Mouse (Mus musculus): Measurements from ENCODE around the gene Zbtb1. TPM values are rescaled to one million over a fixed set of nuclear protein-coding genes. Genes with fewer than 3 reads are reported as not detected.

The Zbtb1 gene
- polyA plus RNA-seq, 1 experiment from 2014 or later: 5.4 TPM

DNA sequence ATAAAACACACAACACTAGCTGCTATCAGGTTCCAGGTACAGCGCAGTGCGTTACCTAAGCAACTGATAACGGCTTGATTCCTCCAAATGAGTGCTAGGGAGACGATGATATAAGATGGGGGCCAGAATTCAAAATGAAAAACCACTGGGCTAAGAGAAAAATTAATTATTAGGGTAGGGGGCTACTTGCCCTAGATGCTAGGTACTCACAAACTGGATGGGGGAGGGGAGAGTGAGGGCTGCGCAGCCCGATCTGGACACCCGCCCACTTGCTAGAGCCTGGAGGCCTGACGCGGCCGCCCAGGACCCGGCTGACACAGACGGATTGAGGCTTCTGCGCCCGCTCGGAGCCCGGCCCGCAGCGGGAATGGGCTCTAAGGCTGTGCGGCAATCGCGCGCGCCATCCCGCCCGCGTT lies 1.3 kb upstream of the Zbtb1 start:
- under 1% methylated on average over 26 of the region's 26 CpGs for whole genome bisulfite sequencing
- Histone ChIP-seq H3K9ac (ENCODE audit: low read depth, low read length) (peak overlapping the region; percentile 99), H3K9me3 (ENCODE audit: control insufficient read depth, low read length) (no peaks in the 10 kb centered on the region), H3K4me2 (ENCODE audit: low read depth, low read length) (peak overlapping the region; percentile 81), H3K4me3 (ENCODE audit: low read length) (peak overlapping the region; percentile 99), H3K36me3 (ENCODE audit: control insufficient read depth, insufficient read depth, low read length) (no peaks in the 10 kb centered on the region), H3K4me1 (ENCODE audit: control insufficient read depth, insufficient read depth, low read length) (peaks cover 31% of the 10 kb centered on the region), H3K27ac (ENCODE audit: low read length) (peak overlapping the region; percentile 100), H3K27me3 (replicated peaks; ENCODE audit: control insufficient read depth, insufficient read depth, low read length) (no peaks in the 10 kb centered on the region)
- ATAC-seq: peak; percentile 41

DNA sequence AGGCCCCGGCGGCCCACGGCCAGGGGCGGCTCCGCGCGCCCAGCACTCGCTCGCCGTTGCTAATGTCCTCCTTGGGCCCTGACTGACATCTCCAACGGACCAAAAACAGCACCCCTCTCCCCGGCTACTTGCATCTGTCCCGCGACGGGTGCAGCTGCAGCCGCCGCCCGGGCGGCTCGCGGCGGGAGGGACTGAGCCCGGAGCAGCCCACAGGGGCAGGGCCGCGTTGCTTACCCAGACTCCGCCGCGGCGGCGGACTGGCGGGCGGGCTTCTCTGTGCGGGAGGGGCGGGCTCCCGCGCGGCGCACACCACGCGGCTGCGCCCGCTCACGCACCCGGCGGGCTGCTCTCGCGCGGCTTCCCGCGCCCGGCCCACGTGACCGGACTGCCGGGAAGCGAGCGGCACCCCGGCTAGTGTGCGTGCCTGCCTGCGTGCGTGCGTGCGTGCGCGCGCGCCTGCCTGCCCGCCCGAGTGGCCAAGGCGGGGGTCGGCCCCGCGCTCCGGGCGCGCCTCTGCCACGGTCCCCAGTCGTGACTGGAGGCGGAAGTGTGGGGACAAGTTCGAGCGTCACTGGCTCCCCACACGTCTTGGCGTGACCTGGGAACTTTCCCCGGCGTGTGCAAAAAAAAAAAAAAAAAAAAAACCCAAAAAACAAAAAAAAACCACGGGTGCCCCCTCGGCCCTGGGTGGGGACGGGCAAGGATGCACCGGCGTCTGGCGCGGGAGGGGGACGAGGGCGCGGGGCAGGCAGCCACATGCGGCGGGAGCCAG lies 674 bp upstream of the Zbtb1 start, which contains the start of gene Zbtb25:
Zbtb25 (minus strand) TSS at position 397 of the 772 bp plus-strand sequence.
- peak within 1 kb of the TSS; percentile 100 for H3K27ac ChIP-seq (ENCODE audit: low read length)
- peak within 1 kb of the TSS; percentile 99 for H3K9ac ChIP-seq (ENCODE audit: low read depth, low read length)
- H3K36me3 ChIP-seq (ENCODE audit: control insufficient read depth, insufficient read depth, low read length): no peaks in the 10 kb centered on the region
- no peaks in the 10 kb centered on the region for H3K9me3 ChIP-seq (ENCODE audit: control insufficient read depth, low read length)
- ATAC-seq: peak; percentile 77
- peak within 1 kb of the TSS; percentile 81 for H3K4me2 ChIP-seq (ENCODE audit: low read depth, low read length)
- no peaks in the 10 kb centered on the region for H3K27me3 ChIP-seq (replicated peaks; ENCODE audit: control insufficient read depth, insufficient read depth, low read length)
- peaks cover 31% of the 10 kb centered on the region for H3K4me1 ChIP-seq (ENCODE audit: control insufficient read depth, insufficient read depth, low read length)
- under 1% methylated on average over 90 of the region's 96 CpGs for WGBS
- H3K4me3 ChIP-seq (ENCODE audit: low read length): peak within 1 kb of the TSS; percentile 99

DNA sequence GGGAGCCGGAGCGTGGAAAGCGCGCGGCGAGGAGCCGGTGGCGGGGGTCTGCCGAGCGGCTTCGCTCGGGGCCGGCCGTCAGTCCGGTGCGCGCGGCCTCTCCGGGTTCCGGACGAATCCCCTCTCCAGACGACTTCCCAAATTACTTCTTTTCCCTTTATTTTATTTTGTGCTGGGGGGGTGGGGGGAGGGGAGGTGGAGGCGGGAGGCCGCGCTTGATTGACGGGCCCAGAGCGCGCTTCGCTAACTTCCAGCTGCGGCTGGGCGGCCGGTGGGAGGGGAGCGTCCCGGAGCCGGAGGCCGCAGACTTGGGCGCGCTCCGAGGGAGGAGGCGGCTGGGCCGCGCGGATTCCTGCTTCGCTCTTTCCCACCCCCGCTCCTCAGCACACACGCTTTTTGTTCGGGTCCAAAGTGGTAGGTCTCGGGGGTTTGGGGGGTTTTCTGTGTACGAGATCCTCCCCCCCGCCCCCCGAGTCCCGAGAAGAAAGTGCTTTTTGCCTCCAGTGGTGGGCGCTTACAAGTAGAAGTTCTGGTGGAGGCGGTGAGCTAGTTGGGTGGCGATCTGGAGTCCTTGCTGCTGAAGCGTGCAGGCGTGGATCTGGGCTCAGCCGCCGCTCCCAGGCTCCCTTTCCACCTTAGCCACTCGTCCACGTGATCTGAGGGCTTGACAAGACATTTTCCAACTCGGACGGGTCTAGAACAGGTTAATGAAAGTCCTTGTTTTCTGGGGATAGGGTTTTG lies 935 bp downstream of the Zbtb1 start:
- Histone ChIP-seq H3K9me3 (ENCODE audit: control insufficient read depth, low read length) (no peaks in the 10 kb centered on the region), H3K4me2 (ENCODE audit: low read depth, low read length) (peak overlapping the region; percentile 81), H3K4me3 (ENCODE audit: low read length) (peak overlapping the region; percentile 99), H3K4me1 (ENCODE audit: control insufficient read depth, insufficient read depth, low read length) (peaks cover 31% of the 10 kb centered on the region), H3K36me3 (ENCODE audit: control insufficient read depth, insufficient read depth, low read length) (no peaks in the 10 kb centered on the region), H3K9ac (ENCODE audit: low read depth, low read length) (peak overlapping the region; percentile 99), H3K27ac (ENCODE audit: low read length) (peak overlapping the region; percentile 100), H3K27me3 (replicated peaks; ENCODE audit: control insufficient read depth, insufficient read depth, low read length) (no peaks in the 10 kb centered on the region)
- WGBS: under 1% methylated on average over 63 of the region's 63 CpGs
- peak; percentile 68 for ATAC-seq

DNA sequence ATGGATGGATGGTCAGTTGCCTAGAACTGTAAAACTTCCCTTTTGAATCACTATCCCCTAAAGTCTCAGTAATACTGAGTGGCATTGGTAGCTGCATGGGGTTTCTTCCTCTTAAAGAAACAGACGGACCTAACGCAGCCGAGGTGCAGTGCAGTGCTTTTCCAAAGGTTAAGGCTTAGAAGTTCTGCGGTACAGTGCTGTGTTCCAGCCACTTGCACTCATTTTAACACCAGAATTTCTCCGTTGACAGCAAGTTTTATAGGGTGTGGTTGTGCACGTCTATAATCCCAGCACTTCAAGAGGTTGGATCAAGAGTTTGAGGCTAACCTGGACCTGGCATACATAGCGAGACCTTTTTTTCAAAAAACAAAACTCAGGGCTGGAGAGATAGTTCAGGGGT lies 2.0 kb downstream of the Zbtb1 start:
- no peak for ATAC-seq
- 43% methylated on average over 7 of the region's 7 CpGs for WGBS

DNA sequence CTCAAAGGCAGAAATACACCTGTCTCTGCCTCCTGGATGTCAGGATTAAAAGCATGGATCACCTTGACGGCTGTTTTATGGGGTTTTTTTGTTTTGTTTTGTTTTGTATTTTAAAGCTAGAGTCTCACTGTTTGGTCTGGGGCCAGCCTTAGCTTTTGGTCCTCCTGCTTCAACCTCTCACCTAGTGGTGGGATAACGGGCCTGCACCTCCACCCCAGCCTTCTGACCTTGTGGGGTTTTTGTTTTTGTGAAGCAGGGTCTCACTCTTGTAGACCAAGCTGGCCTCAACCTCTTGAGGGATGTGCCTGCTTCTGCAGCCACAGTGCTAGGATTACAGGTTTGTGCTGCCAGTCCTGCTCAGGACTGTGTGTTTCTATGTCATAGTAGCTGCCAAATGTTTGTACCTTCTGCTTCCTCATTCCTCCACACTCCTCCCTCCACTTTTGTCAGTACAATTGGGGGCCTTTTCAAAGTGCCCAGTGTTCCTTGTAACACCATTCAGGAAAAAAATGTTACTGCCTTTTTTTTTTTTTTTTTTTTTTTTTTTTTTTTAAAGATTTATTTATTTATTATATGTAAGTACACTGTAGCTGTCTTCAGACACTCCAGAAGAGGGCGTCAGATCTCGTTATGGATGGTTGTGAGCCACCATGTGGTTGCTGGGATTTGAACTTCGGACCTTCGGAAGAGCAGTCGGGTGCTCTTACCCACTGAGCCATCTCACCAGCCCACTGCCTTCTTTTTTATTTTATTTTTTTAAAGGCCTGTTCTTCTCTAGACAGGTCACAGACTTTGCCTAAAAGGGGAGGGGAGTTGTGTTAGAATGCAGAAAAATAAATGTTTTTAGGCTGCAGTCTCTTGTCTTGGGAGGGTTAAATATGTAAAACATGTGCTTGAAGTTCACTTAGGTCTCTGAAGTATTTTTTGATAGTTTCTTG lies 3.1 kb downstream of the Zbtb1 start:
- Histone ChIP-seq H3K4me1 (ENCODE audit: control insufficient read depth, insufficient read depth, low read length) (peaks cover 22% of the 10 kb centered on the region), H3K27ac (ENCODE audit: low read length) (no peak overlapping the region), H3K4me3 (ENCODE audit: low read length) (no peak overlapping the region), H3K9ac (ENCODE audit: low read depth, low read length) (no peak overlapping the region), H3K36me3 (ENCODE audit: control insufficient read depth, insufficient read depth, low read length) (no peaks in the 10 kb centered on the region), H3K9me3 (ENCODE audit: control insufficient read depth, low read length) (no peaks in the 10 kb centered on the region), H3K4me2 (ENCODE audit: low read depth, low read length) (no peak overlapping the region), H3K27me3 (replicated peaks; ENCODE audit: control insufficient read depth, insufficient read depth, low read length) (no peaks in the 10 kb centered on the region)
- ATAC-seq: no peak
- WGBS: 77% methylated on average over 5 of the region's 7 CpGs

More for the DNA sequence above, 2.0 kb downstream of the Zbtb1 start:
- H3K4me3 ChIP-seq (ENCODE audit: low read length): peak overlapping the region; percentile 99
- H3K4me1 ChIP-seq (ENCODE audit: control insufficient read depth, insufficient read depth, low read length): peaks cover 28% of the 10 kb centered on the region
- no peak overlapping the region; the same call in 1 of the 2 replicates for H3K27ac ChIP-seq (ENCODE audit: low read length)
- no peaks in the 10 kb centered on the region for H3K27me3 ChIP-seq (replicated peaks; ENCODE audit: control insufficient read depth, insufficient read depth, low read length)
- H3K36me3 ChIP-seq (ENCODE audit: control insufficient read depth, insufficient read depth, low read length): no peaks in the 10 kb centered on the region
- peak overlapping the region; percentile 81 for H3K4me2 ChIP-seq (ENCODE audit: low read depth, low read length)
- H3K9me3 ChIP-seq (ENCODE audit: control insufficient read depth, low read length): no peaks in the 10 kb centered on the region
- H3K9ac ChIP-seq (ENCODE audit: low read depth, low read length): peak overlapping the region; percentile 99; the same call in 1 of the 2 replicates

DNA sequence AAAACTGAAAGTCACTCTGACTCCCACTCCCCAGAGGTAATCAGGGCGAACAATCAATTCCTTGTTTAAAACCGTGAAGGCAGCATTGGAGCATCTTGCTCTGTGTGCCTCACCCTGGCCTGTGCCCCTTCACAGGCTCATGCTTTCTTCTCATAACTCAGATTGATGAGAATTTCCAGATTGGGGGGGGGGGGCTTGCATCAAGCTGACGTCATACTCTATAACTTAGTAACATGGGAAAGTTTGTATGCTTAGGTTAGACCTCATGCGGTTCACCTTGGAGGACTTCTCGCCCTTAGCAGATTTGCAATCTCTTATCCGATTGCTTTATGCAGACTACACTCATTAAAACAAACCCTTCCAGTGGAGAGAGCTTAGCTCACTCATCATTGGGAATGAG lies 3.9 kb downstream of the Zbtb1 start:
- no peak overlapping the region for H3K27ac ChIP-seq (ENCODE audit: low read length)
- WGBS: 63% methylated on average over 6 of the region's 6 CpGs
- no peak overlapping the region for H3K4me3 ChIP-seq (ENCODE audit: low read length)

DNA sequence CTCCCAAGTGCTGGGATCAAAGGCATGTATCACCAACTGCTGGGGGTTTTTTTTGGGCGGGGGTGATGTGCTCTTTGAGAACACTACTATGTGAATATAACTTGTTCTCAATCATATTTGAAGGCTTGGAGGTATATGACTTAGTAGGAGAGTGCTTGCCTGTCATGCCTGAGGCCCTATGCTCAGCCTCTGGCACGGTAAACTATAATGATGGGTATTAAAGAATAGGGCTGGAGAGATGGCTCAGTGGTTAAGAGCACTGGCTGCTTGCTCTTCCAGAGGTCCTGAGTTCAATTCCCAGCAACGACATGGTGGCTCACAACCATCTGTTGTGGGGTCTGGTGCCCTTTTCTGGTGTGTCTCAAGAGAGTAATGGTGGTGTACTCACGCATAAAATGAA lies 4.8 kb downstream of the Zbtb1 start:
- Histone ChIP-seq H3K4me2 (ENCODE audit: low read depth, low read length) (no peak overlapping the region), H3K9ac (ENCODE audit: low read depth, low read length) (no peak overlapping the region), H3K36me3 (ENCODE audit: control insufficient read depth, insufficient read depth, low read length) (no peaks in the 10 kb centered on the region), H3K4me3 (ENCODE audit: low read length) (no peak overlapping the region), H3K9me3 (ENCODE audit: control insufficient read depth, low read length) (no peaks in the 10 kb centered on the region), H3K4me1 (ENCODE audit: control insufficient read depth, insufficient read depth, low read length) (peaks cover 18% of the 10 kb centered on the region), H3K27me3 (replicated peaks; ENCODE audit: control insufficient read depth, insufficient read depth, low read length) (no peaks in the 10 kb centered on the region), H3K27ac (ENCODE audit: low read length) (no peak overlapping the region)
- ATAC-seq: no peak
- WGBS: 86% methylated on average over 4 of the region's 4 CpGs

More for the DNA sequence above, 3.9 kb downstream of the Zbtb1 start:
- Histone ChIP-seq H3K9ac (ENCODE audit: low read depth, low read length) (no peak overlapping the region), H3K9me3 (ENCODE audit: control insufficient read depth, low read length) (no peaks in the 10 kb centered on the region), H3K4me1 (ENCODE audit: control insufficient read depth, insufficient read depth, low read length) (peaks cover 18% of the 10 kb centered on the region), H3K36me3 (ENCODE audit: control insufficient read depth, insufficient read depth, low read length) (no peaks in the 10 kb centered on the region), H3K4me2 (ENCODE audit: low read depth, low read length) (no peak overlapping the region), H3K27me3 (replicated peaks; ENCODE audit: control insufficient read depth, insufficient read depth, low read length) (no peaks in the 10 kb centered on the region)
- no peak for ATAC-seq

DNA sequence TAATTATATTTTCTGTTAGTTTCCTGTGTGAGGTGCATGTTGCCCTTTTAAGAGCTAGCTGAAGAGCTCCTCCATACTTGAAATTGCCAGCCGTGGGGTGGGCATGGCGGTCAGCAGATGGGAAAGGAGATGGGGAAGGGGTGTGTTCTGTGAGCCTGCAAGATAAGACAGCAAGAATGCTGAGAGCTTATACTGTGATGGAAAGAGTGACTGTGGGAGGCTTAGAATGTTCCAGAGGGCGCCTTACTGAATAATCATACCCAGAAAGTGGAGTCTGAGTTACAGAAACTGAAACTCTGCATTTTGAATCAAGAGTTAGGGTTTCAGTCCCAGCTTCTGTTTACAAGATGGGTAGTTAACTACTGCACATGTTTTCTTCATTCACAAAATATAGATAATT lies 5.4 kb downstream of the Zbtb1 start:
- H3K27me3 ChIP-seq (replicated peaks; ENCODE audit: control insufficient read depth, insufficient read depth, low read length): no peaks in the 10 kb centered on the region
- no peak overlapping the region for H3K4me3 ChIP-seq (ENCODE audit: low read length)
- H3K4me1 ChIP-seq (ENCODE audit: control insufficient read depth, insufficient read depth, low read length): peaks cover 21% of the 10 kb centered on the region
- H3K27ac ChIP-seq (ENCODE audit: low read length): no peak overlapping the region
- no peaks in the 10 kb centered on the region for H3K9me3 ChIP-seq (ENCODE audit: control insufficient read depth, low read length)
- 79% methylated on average over 3 of the region's 3 CpGs for WGBS
- H3K9ac ChIP-seq (ENCODE audit: low read depth, low read length): no peak overlapping the region
- H3K36me3 ChIP-seq (ENCODE audit: control insufficient read depth, insufficient read depth, low read length): no peaks in the 10 kb centered on the region
- ATAC-seq: no peak
- H3K4me2 ChIP-seq (ENCODE audit: low read depth, low read length): no peak overlapping the region

DNA sequence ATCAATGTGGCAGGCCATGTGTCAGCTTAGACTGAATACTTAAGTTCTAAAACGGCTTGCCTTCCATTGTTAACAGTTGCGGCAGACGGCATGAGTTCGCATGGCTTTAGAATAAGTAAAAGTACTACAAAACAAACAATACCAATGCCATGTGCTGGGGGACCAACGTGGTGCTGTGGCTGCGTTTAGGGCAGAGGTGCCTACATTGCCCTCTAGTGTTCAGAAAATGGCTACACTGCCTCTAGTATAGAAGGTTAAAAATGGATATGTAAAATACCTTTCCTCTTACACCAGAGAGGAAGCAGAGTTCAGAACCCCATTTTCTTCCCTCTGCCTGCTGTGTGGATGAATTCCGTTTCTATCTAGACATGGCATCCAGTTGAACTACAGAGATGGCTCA lies 6.6 kb downstream of the Zbtb1 start:
- Histone ChIP-seq H3K9ac (ENCODE audit: low read depth, low read length) (no peak overlapping the region), H3K9me3 (ENCODE audit: control insufficient read depth, low read length) (no peaks in the 10 kb centered on the region), H3K27me3 (replicated peaks; ENCODE audit: control insufficient read depth, insufficient read depth, low read length) (no peaks in the 10 kb centered on the region), H3K27ac (ENCODE audit: low read length) (no peak overlapping the region), H3K4me2 (ENCODE audit: low read depth, low read length) (no peak overlapping the region), H3K4me3 (ENCODE audit: low read length) (no peak overlapping the region), H3K36me3 (ENCODE audit: control insufficient read depth, insufficient read depth, low read length) (no peaks in the 10 kb centered on the region), H3K4me1 (ENCODE audit: control insufficient read depth, insufficient read depth, low read length) (peaks cover 21% of the 10 kb centered on the region)
- WGBS: 52% methylated on average over 7 of the region's 7 CpGs
- ATAC-seq: no peak
